Mouse (Mus musculus) embryonic facial prominence, embryonic 15.5 days (tissue): ENCODE results near the gene Donson. TPM values are rescaled to one million over a fixed set of nuclear protein-coding genes. Genes with fewer than 3 reads are reported as not detected.

Source experiments
- ATAC-seq: fragments of 200-750 bp; cut with Nextera tagmentation; 2 replicates; pipeline ENCODE4 v1.8.0; 2017; ENCODE audit warnings: low read depth, moderate TSS enrichment; ENCODE audit not compliant: insufficient number of reproducible peaks, low FRiP score, low TSS enrichment
- H3K27ac ChIP-seq: fragments of 300-500 bp; sonication (generic); replicated peaks from 2 replicates; pipeline ENCODE4 v1.5.1; 2015; ENCODE audit warnings: mild to moderate bottlenecking, inconsistent platforms
- H3K27me3 ChIP-seq: fragments of 300-500 bp; sonication (generic); 2 replicates; pipeline ENCODE4 v1.6.1; 2015; ENCODE audit warnings: inconsistent platforms
- H3K36me3 ChIP-seq: fragments of 300-500 bp; sonication (generic); 2 replicates; pipeline ENCODE4 v1.6.1; 2015; ENCODE audit warnings: mild to moderate bottlenecking, inconsistent platforms
- H3K4me1 ChIP-seq: fragments of 300-500 bp; sonication (generic); 2 replicates; pipeline ENCODE4 v1.6.1; 2015; ENCODE audit warnings: inconsistent platforms
- H3K4me2 ChIP-seq: fragments of 300-500 bp; sonication (generic); replicated peaks from 2 replicates; pipeline ENCODE4 v1.6.1; 2015; ENCODE audit warnings: mild to moderate bottlenecking, inconsistent platforms
- H3K4me3 ChIP-seq: fragments of 300-500 bp; sonication (generic); replicated peaks from 2 replicates; pipeline ENCODE4 v1.5.1; 2015; ENCODE audit warnings: mild to moderate bottlenecking, inconsistent platforms
- H3K9ac ChIP-seq: fragments of 300-500 bp; sonication (generic); 2 replicates; pipeline ENCODE4 v1.6.1; 2015; ENCODE audit warnings: inconsistent platforms
- H3K9me3 ChIP-seq: fragments of 300-500 bp; sonication (generic); replicated peaks from 2 replicates; pipeline ENCODE4 v1.6.1; 2016; ENCODE audit warnings: inconsistent platforms
- WGBS: fragments of 180-500 bp; shearing (Covaris S2); methylation state at CpG from one replicate; pipeline ENCODE4 v1.1.7; 2015; 5-methylcytosine and 5-hydroxymethylcytosine counted together
- polyA plus RNA-seq: library from polyadenylated mRNA; unstranded; fragments of >200 nt; fragmentation: Nextera tagmentation; extraction: Ambion mirVana; gene quantifications from 2 replicates; pipeline ENCODE4 v1.2.1, GENCODE M21; 2015

Donson gene
- polyA plus RNA-seq, 1 experiment from 2014 or later: 19.0 TPM

- H3K27ac ChIP-seq: no peak overlapping the region
- WGBS: 83% methylated on average over 4 of the region's 4 CpGs
- H3K4me1 ChIP-seq: no peaks in the 10 kb centered on the region
- no peak for ATAC-seq
- H3K27me3 ChIP-seq: no peaks in the 10 kb centered on the region
- no peak overlapping the region for H3K4me3 ChIP-seq
- no peaks in the 10 kb centered on the region for H3K9me3 ChIP-seq
- H3K36me3 ChIP-seq: peaks cover 44% of the 10 kb centered on the region
- no peak overlapping the region for H3K4me2 ChIP-seq
- no peak overlapping the region for H3K9ac ChIP-seq
Observed at GRCm38 (mm10) chr16:91717399-91717798, 28.8 kb upstream of the Donson start.

GRCm38 (mm10) chr16:91716927-91717349 lies 28.4 kb upstream of the Donson start:
- H3K4me3 ChIP-seq: no peak overlapping the region
- 78% methylated on average over 11 of the region's 11 CpGs for WGBS
- H3K4me1 ChIP-seq: no peaks in the 10 kb centered on the region
- no peaks in the 10 kb centered on the region for H3K27me3 ChIP-seq
- no peak overlapping the region for H3K4me2 ChIP-seq
- no peak for ATAC-seq
- H3K36me3 ChIP-seq: peaks cover 44% of the 10 kb centered on the region
- no peak overlapping the region for H3K27ac ChIP-seq
- H3K9ac ChIP-seq: no peak overlapping the region
- H3K9me3 ChIP-seq: no peaks in the 10 kb centered on the region

- 84% methylated on average over 7 of the region's 7 CpGs for WGBS
- Histone ChIP-seq H3K4me3 (no peak overlapping the region), H3K4me1 (no peaks in the 10 kb centered on the region), H3K36me3 (peaks cover 68% of the 10 kb centered on the region), H3K9me3 (no peaks in the 10 kb centered on the region), H3K27ac (no peak overlapping the region), H3K4me2 (no peak overlapping the region), H3K9ac (no peak overlapping the region), H3K27me3 (no peaks in the 10 kb centered on the region)
- no peak for ATAC-seq
Observed at GRCm38 (mm10) chr16:91710241-91710640, 21.7 kb upstream of the Donson start.

- Histone ChIP-seq H3K36me3 (peaks cover 61% of the 10 kb centered on the region), H3K9me3 (no peaks in the 10 kb centered on the region), H3K27ac (no peak overlapping the region), H3K27me3 (no peaks in the 10 kb centered on the region), H3K4me3 (no peak overlapping the region), H3K4me2 (no peak overlapping the region), H3K4me1 (no peaks in the 10 kb centered on the region), H3K9ac (no peak overlapping the region)
- ATAC-seq: no peak
- WGBS: 77% methylated on average over 14 of the region's 14 CpGs
Observed at GRCm38 (mm10) chr16:91704603-91705340, 16.2 kb upstream of the Donson start.

- ATAC-seq: no peak
- Histone ChIP-seq H3K9me3 (no peaks in the 10 kb centered on the region), H3K4me1 (no peaks in the 10 kb centered on the region), H3K4me2 (no peak overlapping the region), H3K4me3 (no peak overlapping the region), H3K36me3 (peaks cover 64% of the 10 kb centered on the region), H3K27me3 (no peaks in the 10 kb centered on the region), H3K27ac (no peak overlapping the region), H3K9ac (no peak overlapping the region)
- 71% methylated on average over 3 of the region's 3 CpGs for WGBS
Observed at GRCm38 (mm10) chr16:91702771-91703188, 14.2 kb upstream of the Donson start.

- WGBS: 88% methylated on average over 13 of the region's 13 CpGs
- peaks cover 57% of the 10 kb centered on the region for H3K36me3 ChIP-seq
Observed at GRCm38 (mm10) chr16:91701908-91702307, 13.3 kb upstream of the Donson start.

GRCm38 (mm10) chr16:91698995-91699394 lies 10.4 kb upstream of the Donson start:
- 83% methylated on average over 1 of the region's 1 CpGs for WGBS
- H3K4me2 ChIP-seq: no peak overlapping the region

More at GRCm38 (mm10) chr16:91701908-91702307, 13.3 kb upstream of the Donson start:
- Histone ChIP-seq H3K9me3 (no peaks in the 10 kb centered on the region), H3K27ac (no peak overlapping the region), H3K9ac (no peak overlapping the region), H3K4me1 (no peaks in the 10 kb centered on the region), H3K4me3 (no peak overlapping the region), H3K4me2 (no peak overlapping the region), H3K27me3 (no peaks in the 10 kb centered on the region)
- no peak for ATAC-seq

GRCm38 (mm10) chr16:91695108-91695755 lies 6.7 kb upstream of the Donson start:
- no peaks in the 10 kb centered on the region for H3K9me3 ChIP-seq
- H3K27me3 ChIP-seq: no peaks in the 10 kb centered on the region
- H3K27ac ChIP-seq: no peak overlapping the region
- H3K4me1 ChIP-seq: no peaks in the 10 kb centered on the region
- peaks cover 25% of the 10 kb centered on the region for H3K36me3 ChIP-seq
- H3K9ac ChIP-seq: no peak overlapping the region
- no peak for ATAC-seq
- no peak overlapping the region for H3K4me3 ChIP-seq
- 55% methylated on average over 8 of the region's 8 CpGs for WGBS
- H3K4me2 ChIP-seq: no peak overlapping the region

More at GRCm38 (mm10) chr16:91698995-91699394, 10.4 kb upstream of the Donson start:
- no peak for ATAC-seq
- Histone ChIP-seq H3K4me1 (no peaks in the 10 kb centered on the region), H3K4me3 (no peak overlapping the region), H3K9ac (no peak overlapping the region), H3K9me3 (no peaks in the 10 kb centered on the region), H3K27ac (no peak overlapping the region), H3K36me3 (peaks cover 45% of the 10 kb centered on the region), H3K27me3 (no peaks in the 10 kb centered on the region)

GRCm38 (mm10) chr16:91694455-91695084 lies 6.0 kb upstream of the Donson start:
- H3K27me3 ChIP-seq: no peaks in the 10 kb centered on the region
- peaks cover 22% of the 10 kb centered on the region for H3K36me3 ChIP-seq
- WGBS: 31% methylated on average over 14 of the region's 14 CpGs
- H3K27ac ChIP-seq: no peak overlapping the region
- no peaks in the 10 kb centered on the region for H3K9me3 ChIP-seq
- H3K9ac ChIP-seq: no peak overlapping the region
- H3K4me3 ChIP-seq: no peak overlapping the region
- no peak; the same call in 1 of the 2 replicates for ATAC-seq
- no peak overlapping the region for H3K4me2 ChIP-seq
- no peaks in the 10 kb centered on the region for H3K4me1 ChIP-seq

- Histone ChIP-seq H3K9me3 (no peaks in the 10 kb centered on the region), H3K27ac (no peak overlapping the region), H3K4me3 (no peak overlapping the region), H3K27me3 (no peaks in the 10 kb centered on the region), H3K4me2 (no peak overlapping the region), H3K4me1 (peaks cover 13% of the 10 kb centered on the region), H3K36me3 (peaks cover 15% of the 10 kb centered on the region; the same call in 1 of the 2 replicates), H3K9ac (no peak overlapping the region)
- 41% methylated on average over 7 of the region's 7 CpGs for WGBS
- no peak for ATAC-seq
Observed at GRCm38 (mm10) chr16:91689791-91690190, 1.2 kb upstream of the Donson start.

- no peaks in the 10 kb centered on the region for H3K9me3 ChIP-seq
- peak; percentile 39; the same call in 1 of the 2 replicates for ATAC-seq
- WGBS: 1% methylated on average over 50 of the region's 51 CpGs
Observed at GRCm38 (mm10) chr16:91688023-91688618, 449 bp downstream of the Donson start.

More at GRCm38 (mm10) chr16:91688023-91688618, 449 bp downstream of the Donson start:
- no peaks in the 10 kb centered on the region for H3K27me3 ChIP-seq
- peak overlapping the region; percentile 95 for H3K9ac ChIP-seq
- peak overlapping the region; percentile 92 for H3K4me2 ChIP-seq
- peaks cover 13% of the 10 kb centered on the region for H3K4me1 ChIP-seq
- H3K36me3 ChIP-seq: peaks cover 23% of the 10 kb centered on the region; the same call in 1 of the 2 replicates
- peak overlapping the region; percentile 93 for H3K4me3 ChIP-seq
- peak overlapping the region; percentile 58; the same call in 1 of the 2 replicates for H3K27ac ChIP-seq
